Mouse (Mus musculus): ENCODE measurements around the gene Itih1. TPM values are rescaled to one million over a fixed set of nuclear protein-coding genes. Genes with fewer than 3 reads are reported as not detected.

The Itih1 gene
- not detected for polyA plus RNA-seq (2014; fragmentation: Illumina TruSeq; extraction: RNeasy Lipid Tissue Mini Kit (QIAGEN cat#74804); ENCODE audit: low read depth, low replicate concordance)

GRCm38 (mm10) chr14:30943038-30943437, at the start of gene Itih1:
Gene Itih1 (minus strand): TSS chr14:30943289.

GRCm38 (mm10) chr14:30951154-30951825, 8.2 kb upstream of the Itih1 start, which contains the start of gene Nek4:
Gene Nek4 (plus strand): TSS chr14:30951377.

GRCm38 (mm10) chr14:30923375-30924105, 19.5 kb downstream of the Itih1 start, which contains the start of gene Itih3:
Gene Itih3 (minus strand): TSS chr14:30923760.

DNA sequence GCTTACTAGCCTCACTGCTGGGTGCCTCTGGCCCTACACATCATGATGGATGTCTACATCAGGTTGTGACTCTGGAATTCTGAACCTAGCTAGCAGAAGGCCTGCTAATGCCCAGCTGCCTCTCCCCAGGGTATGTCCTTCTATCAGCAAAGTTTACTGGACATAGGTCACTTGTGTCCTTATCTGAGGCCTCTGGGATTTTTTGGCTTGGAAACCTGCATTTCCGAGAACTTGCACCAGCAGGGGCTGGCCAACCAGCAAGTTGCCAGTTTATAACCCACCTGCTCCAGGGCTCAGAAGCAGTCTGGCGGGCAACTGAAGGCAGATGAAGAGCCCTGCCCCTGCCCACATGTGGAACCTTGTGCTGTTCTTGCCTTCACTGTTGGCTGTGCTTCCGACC, 56.9 kb downstream of the Itih1 start, which contains the start of gene Itih4:
Itih4 (plus strand) TSS at position 273 of the 400 bp plus-strand sequence.

Other genes starting within 250 kb of the Itih1 start
- gene Sfmbt1, start 228.4 kb downstream of the Itih1 start, polyA plus RNA-seq (2014; fragmentation: Illumina TruSeq; extraction: RNeasy Lipid Tissue Mini Kit (QIAGEN cat#74804); ENCODE audit: low read depth, low replicate concordance), result 5.4 TPM
- 12.3 TPM for gene Tmem110, start 117.7 kb downstream of the Itih1 start, polyA plus RNA-seq (2014; fragmentation: Illumina TruSeq; extraction: RNeasy Lipid Tissue Mini Kit (QIAGEN cat#74804); ENCODE audit: low read depth, low replicate concordance)
- gene Mustn1, start 64.1 kb downstream of the Itih1 start, polyA plus RNA-seq (2014; fragmentation: Illumina TruSeq; extraction: RNeasy Lipid Tissue Mini Kit (QIAGEN cat#74804); ENCODE audit: low read depth, low replicate concordance), result 15.1 TPM
- gene Itih4, start 56.8 kb downstream of the Itih1 start, polyA plus RNA-seq (2014; fragmentation: Illumina TruSeq; extraction: RNeasy Lipid Tissue Mini Kit (QIAGEN cat#74804); ENCODE audit: low read depth, low replicate concordance), result 4.7 TPM
- 0.52 TPM for gene Itih3, start 19.5 kb downstream of the Itih1 start, polyA plus RNA-seq (2014; fragmentation: Illumina TruSeq; extraction: RNeasy Lipid Tissue Mini Kit (QIAGEN cat#74804); ENCODE audit: low read depth, low replicate concordance)
- gene Nek4, start 8.1 kb upstream of the Itih1 start, polyA plus RNA-seq (2014; fragmentation: Illumina TruSeq; extraction: RNeasy Lipid Tissue Mini Kit (QIAGEN cat#74804); ENCODE audit: low read depth, low replicate concordance), result 4.4 TPM
- gene Glt8d1, start 58.1 kb upstream of the Itih1 start, polyA plus RNA-seq (2014; fragmentation: Illumina TruSeq; extraction: RNeasy Lipid Tissue Mini Kit (QIAGEN cat#74804); ENCODE audit: low read depth, low replicate concordance), result 44.4 TPM
- gene Spcs1, start 58.4 kb upstream of the Itih1 start, polyA plus RNA-seq (2014; fragmentation: Illumina TruSeq; extraction: RNeasy Lipid Tissue Mini Kit (QIAGEN cat#74804); ENCODE audit: low read depth, low replicate concordance), result 184 TPM
- 22.5 TPM for gene Pbrm1, start 75.8 kb upstream of the Itih1 start, polyA plus RNA-seq (2014; fragmentation: Illumina TruSeq; extraction: RNeasy Lipid Tissue Mini Kit (QIAGEN cat#74804); ENCODE audit: low read depth, low replicate concordance)
- gene Gnl3, start 75.9 kb upstream of the Itih1 start, polyA plus RNA-seq (2014; fragmentation: Illumina TruSeq; extraction: RNeasy Lipid Tissue Mini Kit (QIAGEN cat#74804); ENCODE audit: low read depth, low replicate concordance), result 40.5 TPM
- 54.4 TPM for gene Smim4, start 185.7 kb upstream of the Itih1 start, polyA plus RNA-seq (2014; fragmentation: Illumina TruSeq; extraction: RNeasy Lipid Tissue Mini Kit (QIAGEN cat#74804); ENCODE audit: low read depth, low replicate concordance)
- 25.2 TPM for gene Nt5dc2, start 187.8 kb upstream of the Itih1 start, polyA plus RNA-seq (2014; fragmentation: Illumina TruSeq; extraction: RNeasy Lipid Tissue Mini Kit (QIAGEN cat#74804); ENCODE audit: low read depth, low replicate concordance)
- 64.9 TPM for gene Stab1, start 225.4 kb upstream of the Itih1 start, polyA plus RNA-seq (2014; fragmentation: Illumina TruSeq; extraction: RNeasy Lipid Tissue Mini Kit (QIAGEN cat#74804); ENCODE audit: low read depth, low replicate concordance)

Measured in heart, adult 10 weeks (tissue).